Mouse (Mus musculus) forebrain, embryonic 11.5 days (tissue): ENCODE data around the gene Serpinb13. TPM values are rescaled to one million over a fixed set of nuclear protein-coding genes. Genes with fewer than 3 reads are reported as not detected.
A peak's percentile ranks its signal among the peaks of the same experiment; 100 is the strongest.
"Not testable (repeated sequence)": the region's sequence is repeated elsewhere in the genome, so short reads cannot be mapped to it uniquely, and the experiment has no call there.

Experiments used
- ATAC-seq: fragments of 200-750 bp; cut with Nextera tagmentation; replicated peaks from 2 replicates; pipeline ENCODE4 v1.8.0; 2017; ENCODE audit warnings: moderate TSS enrichment; ENCODE audit not compliant: low FRiP score
- DNase-seq: peaks from one replicate; pipeline ENCODE4 v3.0.0-alpha.2; 2017; ENCODE audit warnings: low spot score
- H3K27ac ChIP-seq: fragments of 300-500 bp; sonication (generic); 2 replicates; pipeline ENCODE4 v1.5.1; 2014; ENCODE audit warnings: low read depth, low read length
- H3K27me3 ChIP-seq: fragments of 300-500 bp; sonication (generic); 2 replicates; pipeline ENCODE4 v1.6.1; 2014; ENCODE audit warnings: mild to moderate bottlenecking, low read length, mixed read lengths; ENCODE audit not compliant: control insufficient read depth, insufficient read depth
- H3K36me3 ChIP-seq: fragments of 300-500 bp; sonication (generic); 2 replicates; pipeline ENCODE4 v1.6.1; 2014; ENCODE audit warnings: mild to moderate bottlenecking, low read length, moderate library complexity, mixed read lengths; ENCODE audit not compliant: control insufficient read depth, insufficient read depth
- H3K4me1 ChIP-seq: fragments of 300-500 bp; sonication (generic); replicated peaks from 2 replicates; pipeline ENCODE4 v1.6.1; 2014; ENCODE audit warnings: low read length, mixed read lengths; ENCODE audit not compliant: control insufficient read depth, insufficient read depth
- H3K4me2 ChIP-seq: fragments of 300-500 bp; sonication (generic); 2 replicates; pipeline ENCODE4 v1.6.1; 2014; ENCODE audit warnings: low read depth, mild to moderate bottlenecking, low read length, moderate library complexity, mixed read lengths; ENCODE audit not compliant: severe bottlenecking
- H3K4me3 ChIP-seq: fragments of 300-500 bp; sonication (generic); 2 replicates; pipeline ENCODE4 v1.5.1; 2014; ENCODE audit warnings: low read depth, low read length
- H3K9ac ChIP-seq: fragments of 300-500 bp; sonication (generic); 2 replicates; pipeline ENCODE4 v1.6.1; 2014; ENCODE audit warnings: low read length
- H3K9me3 ChIP-seq: fragments of 300-500 bp; sonication (generic); 2 replicates; pipeline ENCODE4 v1.6.1; 2016; ENCODE audit warnings: low read length, mixed read lengths; ENCODE audit not compliant: control insufficient read depth
- WGBS: fragments of 180-500 bp; shearing (Covaris S2); extraction: QIAGEN DNeasy Blood & Tissue Kit; methylation state at CpG from one replicate; pipeline ENCODE4 v1.1.7; 2014; 5-methylcytosine and 5-hydroxymethylcytosine counted together
- polyA plus RNA-seq: library from polyadenylated mRNA; unstranded; fragments of >200 nt; fragmentation: Nextera tagmentation; extraction: Ambion mirVana; gene quantifications from 2 replicates; pipeline ENCODE4 v1.2.1, GENCODE M21; 2014

The Serpinb13 gene
- polyA plus RNA-seq, 1 experiment from 2014 or later = not detected

- Histone ChIP-seq H3K27ac (no peak overlapping the region), H3K4me2 (no peak overlapping the region), H3K9me3 (no peaks in the 10 kb centered on the region), H3K4me1 (no peaks in the 10 kb centered on the region), H3K9ac (no peak overlapping the region), H3K27me3 (no peaks in the 10 kb centered on the region), H3K36me3 (no peaks in the 10 kb centered on the region), H3K4me3 (no peak overlapping the region)
- ATAC-seq (no peak), DNase-seq (no peak)
- WGBS = 83% methylated on average over 13 of the region's 13 CpGs
These were observed 19.6 kb downstream of the Serpinb13 start for GRCm38 (mm10) chr1:107000424-107000823.

- Histone ChIP-seq H3K4me1 (no peaks in the 10 kb centered on the region), H3K27ac (no peak overlapping the region), H3K9me3 (no peaks in the 10 kb centered on the region), H3K4me2 (no peak overlapping the region), H3K4me3 (no peak overlapping the region), H3K9ac (no peak overlapping the region), H3K36me3 (no peaks in the 10 kb centered on the region), H3K27me3 (no peaks in the 10 kb centered on the region)
- 81% methylated on average over 2 of the region's 2 CpGs for WGBS
- DNase-seq (no peak), ATAC-seq (no peak)
These were observed 21.0 kb downstream of the Serpinb13 start for GRCm38 (mm10) chr1:107001754-107002153.

GRCm38 (mm10) chr1:107006316-107006715 lies 25.5 kb downstream of the Serpinb13 start:
- Histone ChIP-seq H3K27ac (no peak overlapping the region), H3K36me3 (no peaks in the 10 kb centered on the region), H3K4me3 (no peak overlapping the region), H3K9me3 (no peaks in the 10 kb centered on the region), H3K4me2 (no peak overlapping the region), H3K4me1 (no peaks in the 10 kb centered on the region), H3K9ac (no peak overlapping the region), H3K27me3 (no peaks in the 10 kb centered on the region)
- ATAC-seq (no peak), DNase-seq (no peak)
- 77% methylated on average over 3 of the region's 3 CpGs for WGBS

DNA sequence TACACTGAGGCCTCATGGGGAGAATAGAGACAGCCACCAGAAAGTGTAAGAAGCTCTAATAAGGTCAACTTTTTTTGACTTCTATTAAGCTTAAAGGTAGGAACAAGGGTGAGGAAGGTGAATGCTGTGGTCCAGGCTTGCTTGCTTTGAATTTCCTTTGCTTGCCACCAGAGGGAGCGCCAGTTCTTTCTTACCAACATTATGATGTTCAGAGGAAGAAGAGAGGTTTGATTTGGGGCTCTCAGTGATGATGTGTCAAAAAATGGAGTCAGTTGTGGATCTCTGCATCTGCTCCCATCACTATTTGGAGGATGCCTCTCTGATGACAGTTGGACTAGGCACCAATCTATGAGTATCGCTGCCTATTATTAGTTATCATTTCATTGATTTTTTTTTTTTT lies 33.7 kb downstream of the Serpinb13 start:
- DNase-seq = no peak
- Histone ChIP-seq H3K9me3 (no peaks in the 10 kb centered on the region), H3K27me3 (no peaks in the 10 kb centered on the region), H3K4me1 (no peaks in the 10 kb centered on the region), H3K4me2 (no peak overlapping the region), H3K36me3 (no peaks in the 10 kb centered on the region), H3K9ac (no peak overlapping the region), H3K4me3 (no peak overlapping the region), H3K27ac (no peak overlapping the region)
- 46% methylated on average over 2 of the region's 2 CpGs for WGBS
- peak; percentile 73; the same call in 1 of the 2 replicates for ATAC-seq

GRCm38 (mm10) chr1:107015210-107015609 lies 34.4 kb downstream of the Serpinb13 start:
- no peaks in the 10 kb centered on the region for H3K36me3 ChIP-seq
- ATAC-seq = no peak
- no peaks in the 10 kb centered on the region for H3K9me3 ChIP-seq
- H3K27me3 ChIP-seq = no peaks in the 10 kb centered on the region
- no peaks in the 10 kb centered on the region for H3K4me1 ChIP-seq
- no peak overlapping the region for H3K4me3 ChIP-seq
- no peak for DNase-seq
- no peak overlapping the region for H3K27ac ChIP-seq
- H3K4me2 ChIP-seq = no peak overlapping the region
- 77% methylated on average over 7 of the region's 7 CpGs for WGBS
- no peak overlapping the region for H3K9ac ChIP-seq

- H3K27me3 ChIP-seq = no peaks in the 10 kb centered on the region
- H3K4me1 ChIP-seq = no peaks in the 10 kb centered on the region
- no peak for DNase-seq
- H3K9me3 ChIP-seq = no peaks in the 10 kb centered on the region
- no peak overlapping the region for H3K9ac ChIP-seq
- 76% methylated on average over 1 of the region's 1 CpGs for WGBS
- H3K4me3 ChIP-seq = no peak overlapping the region
- no peak for ATAC-seq
- H3K4me2 ChIP-seq = no peak overlapping the region
- no peak overlapping the region for H3K27ac ChIP-seq
- no peaks in the 10 kb centered on the region for H3K36me3 ChIP-seq
These were observed 45.1 kb downstream of the Serpinb13 start for GRCm38 (mm10) chr1:107025886-107026285.

- not testable (repeated sequence) for H3K27ac ChIP-seq, H3K4me1 ChIP-seq, H3K9ac ChIP-seq, H3K4me3 ChIP-seq, H3K27me3 ChIP-seq, H3K9me3 ChIP-seq, ATAC-seq, H3K36me3 ChIP-seq, H3K4me2 ChIP-seq, DNase-seq
- WGBS = 84% methylated on average over 3 of the region's 3 CpGs
These were observed 53.5 kb downstream of the Serpinb13 start for GRCm38 (mm10) chr1:107034236-107034635.

Other genes starting within 250 kb of the Serpinb13 start
- gene Kdsr, start 221.3 kb upstream of the Serpinb13 start, polyA plus RNA-seq = 8.9 and 9.0 TPM in 2 replicates
- gene Vps4b, start 184.3 kb upstream of the Serpinb13 start, polyA plus RNA-seq = 70.7 and 75.4 TPM in 2 replicates
- gene Serpinb5, start 119.8 kb upstream of the Serpinb13 start, polyA plus RNA-seq = not detected in 2 replicates
- not detected in 2 replicates for gene Serpinb12, start 46.5 kb upstream of the Serpinb13 start, polyA plus RNA-seq
- gene Serpinb3a, start 71.3 kb downstream of the Serpinb13 start, polyA plus RNA-seq = not detected in 2 replicates
- not detected in 2 replicates for gene Serpinb3d, start 102.5 kb downstream of the Serpinb13 start, polyA plus RNA-seq